Mouse (Mus musculus) forelimb bud, embryonic 11.5 days (tissue): ENCODE results near the gene Pnliprp1.

ENCODE experiments used
- DNase-seq: peaks from one replicate; pipeline ENCODE4 v3.0.0-alpha.2; 2012; ENCODE audit warnings: low read depth, low spot score

The Pnliprp1 gene

GRCm38 (mm10) chr19:58728445-58729031 is at the start of gene Pnliprp1:
Pnliprp1 (plus strand) TSS chr19:58728887.
- no peak for DNase-seq

GRCm38 (mm10) chr19:58688933-58689332 is 39.8 kb upstream of the Pnliprp1 start:
- no peak for DNase-seq

GRCm38 (mm10) chr19:58695314-58695713 is 33.4 kb upstream of the Pnliprp1 start:
- no peak for DNase-seq

- DNase-seq: no peak
Observed at GRCm38 (mm10) chr19:58696235-58696634, 32.5 kb upstream of the Pnliprp1 start.

- DNase-seq: no peak
Observed at GRCm38 (mm10) chr19:58704556-58704955, 24.1 kb upstream of the Pnliprp1 start.

GRCm38 (mm10) chr19:58708611-58709010 is 20.1 kb upstream of the Pnliprp1 start:
- no peak for DNase-seq

GRCm38 (mm10) chr19:58717925-58718324 is 10.8 kb upstream of the Pnliprp1 start:
- DNase-seq: no peak

GRCm38 (mm10) chr19:58720439-58720838 is 8.2 kb upstream of the Pnliprp1 start:
- DNase-seq: no peak

- no peak for DNase-seq
Observed at GRCm38 (mm10) chr19:58726551-58726950, 2.1 kb upstream of the Pnliprp1 start.

- no peak for DNase-seq
Observed at GRCm38 (mm10) chr19:58727756-58728155, 931 bp upstream of the Pnliprp1 start.

GRCm38 (mm10) chr19:58733216-58733615 is 4.5 kb downstream of the Pnliprp1 start:
- DNase-seq: no peak

- no peak for DNase-seq
Observed at GRCm38 (mm10) chr19:58738111-58738510, 9.4 kb downstream of the Pnliprp1 start.

GRCm38 (mm10) chr19:58741036-58741435 is 12.3 kb downstream of the Pnliprp1 start:
- no peak for DNase-seq

GRCm38 (mm10) chr19:58742711-58743110 is 14.0 kb downstream of the Pnliprp1 start:
- DNase-seq: no peak

- no peak for DNase-seq
Observed at GRCm38 (mm10) chr19:58743736-58744135, 15.0 kb downstream of the Pnliprp1 start.

GRCm38 (mm10) chr19:58747498-58748000 is 18.9 kb downstream of the Pnliprp1 start:
- DNase-seq: no peak

- no peak for DNase-seq
Observed at GRCm38 (mm10) chr19:58750822-58751221, 22.1 kb downstream of the Pnliprp1 start.

- no peak for DNase-seq
Observed at GRCm38 (mm10) chr19:58751504-58751903, 22.8 kb downstream of the Pnliprp1 start.

- DNase-seq: no peak
Observed at GRCm38 (mm10) chr19:58758871-58759270, 30.2 kb downstream of the Pnliprp1 start.

- DNase-seq: no peak
Observed at GRCm38 (mm10) chr19:58759423-58759822, 30.7 kb downstream of the Pnliprp1 start, which contains the start of gene Pnliprp2. Pnliprp2 (plus strand) TSS chr19:58759719.

GRCm38 (mm10) chr19:58762316-58762715 is 33.6 kb downstream of the Pnliprp1 start:
- DNase-seq: no peak

- peak; percentile 77 for DNase-seq
Observed at GRCm38 (mm10) chr19:58762848-58763541, 34.3 kb downstream of the Pnliprp1 start.

- no peak for DNase-seq
Observed at GRCm38 (mm10) chr19:58767329-58767728, 38.6 kb downstream of the Pnliprp1 start.
